Mouse (Mus musculus) large intestine, adult 2 months (tissue): ENCODE results near the gene Sorcs2. TPM values are rescaled to one million over a fixed set of nuclear protein-coding genes. Genes with fewer than 3 reads are reported as not detected.
A peak's percentile ranks its signal among the peaks of the same experiment; 100 is the strongest.

Experiments used
- DNase-seq: peaks from one replicate; pipeline ENCODE4 v3.0.0-alpha.2; 2012; ENCODE audit warnings: low read depth, low spot score
- WGBS: fragments of 180-500 bp; shearing (Covaris S2); methylation state at CpG from one replicate; pipeline ENCODE4 v1.1.7; 2018; 5-methylcytosine and 5-hydroxymethylcytosine counted together
- polyA plus RNA-seq: library from polyadenylated mRNA; depleted of rRNA; stranded (reverse); fragments of >200 nt; gene quantifications from 2 replicates; pipeline ENCODE4 v1.2.3, GENCODE M21; 2012; rRNA removed

Sorcs2 gene
- polyA plus RNA-seq, 1 experiment, result 3.9 TPM

DNA sequence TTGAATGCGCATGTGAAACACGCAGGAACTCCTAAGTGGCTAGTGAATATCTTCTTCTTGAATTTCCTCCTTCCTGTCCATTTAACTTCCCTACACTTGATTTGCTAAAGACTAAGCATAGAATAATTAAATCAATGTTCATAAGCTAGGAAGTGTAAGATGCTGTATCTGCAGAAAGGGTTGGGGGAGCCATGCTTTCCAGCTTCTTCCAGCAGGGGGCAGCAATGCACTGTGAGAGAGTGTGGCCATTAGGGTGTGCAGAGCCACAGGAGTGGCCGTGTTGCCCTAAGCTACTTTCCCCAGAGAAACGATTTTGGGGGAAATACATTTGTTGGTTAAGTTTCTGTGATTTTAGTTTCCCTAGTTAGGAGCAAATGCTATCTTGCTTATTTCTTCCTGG, 416.0 kb downstream of the Sorcs2 start:
- WGBS, result 50% methylated on average over 4 of the region's 4 CpGs
- peak; percentile 38 for DNase-seq

DNA sequence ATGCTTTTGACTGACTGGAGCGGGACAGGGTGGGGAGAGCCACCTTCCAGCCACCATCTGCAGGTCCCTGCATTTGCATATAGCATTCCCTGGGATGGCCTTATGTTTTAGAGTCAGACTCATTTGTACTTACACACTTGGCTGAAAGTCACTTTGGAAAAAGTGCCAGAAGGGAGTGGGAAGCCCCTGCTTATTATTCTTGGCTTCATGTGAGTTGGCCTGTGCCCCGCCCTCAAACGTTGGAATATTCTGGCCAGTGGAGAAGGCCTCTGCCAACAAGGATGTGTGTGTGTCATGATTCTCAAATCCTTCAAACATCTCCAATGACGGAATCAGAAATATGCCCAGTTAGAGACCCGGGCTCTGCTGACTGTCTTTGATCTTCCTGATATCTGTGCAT, 416.6 kb downstream of the Sorcs2 start:
- DNase-seq, result no peak
- WGBS, result 37% methylated on average over 5 of the region's 5 CpGs

DNA sequence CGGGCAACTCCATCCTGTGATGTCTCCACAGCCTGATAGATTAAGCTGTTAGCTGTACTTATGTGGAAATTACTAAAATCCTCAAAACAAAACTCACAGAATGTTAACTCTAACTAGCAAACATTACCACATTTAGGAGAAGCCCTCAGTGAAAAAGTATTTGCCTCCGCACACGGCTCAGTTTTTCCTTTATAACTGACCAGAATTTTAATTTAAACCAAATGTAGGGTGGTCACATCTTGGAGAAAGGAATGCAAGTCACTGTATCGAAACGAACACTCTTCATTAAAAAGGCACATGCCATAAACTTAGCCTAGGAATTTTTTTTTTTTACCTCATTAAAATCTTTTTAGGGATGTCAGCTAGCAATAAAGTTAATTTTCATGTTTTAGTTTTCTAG, 417.4 kb downstream of the Sorcs2 start:
- DNase-seq, result no peak
- WGBS, result 45% methylated on average over 5 of the region's 5 CpGs

DNA sequence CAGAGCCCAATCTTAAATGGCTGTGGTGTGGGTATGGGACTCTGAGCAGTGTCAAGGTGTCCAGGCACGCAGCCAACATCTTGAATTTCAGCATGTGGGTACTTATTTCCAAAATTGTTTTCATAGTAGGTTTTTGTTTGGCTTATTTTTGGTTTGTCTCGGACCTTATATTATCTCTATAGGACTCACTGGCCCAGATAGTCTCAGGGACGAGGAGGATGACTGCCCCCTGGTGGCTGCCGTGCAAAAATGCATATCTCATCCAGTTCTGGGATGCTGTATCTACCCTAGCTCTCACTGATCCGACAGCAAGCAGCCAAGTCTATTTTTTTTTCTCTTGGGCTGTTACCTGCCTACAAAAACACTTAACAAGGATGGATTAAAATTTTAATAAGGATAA, 422.3 kb downstream of the Sorcs2 start:
- 13% methylated on average over 5 of the region's 5 CpGs for WGBS
- peak; percentile 36 for DNase-seq

DNA sequence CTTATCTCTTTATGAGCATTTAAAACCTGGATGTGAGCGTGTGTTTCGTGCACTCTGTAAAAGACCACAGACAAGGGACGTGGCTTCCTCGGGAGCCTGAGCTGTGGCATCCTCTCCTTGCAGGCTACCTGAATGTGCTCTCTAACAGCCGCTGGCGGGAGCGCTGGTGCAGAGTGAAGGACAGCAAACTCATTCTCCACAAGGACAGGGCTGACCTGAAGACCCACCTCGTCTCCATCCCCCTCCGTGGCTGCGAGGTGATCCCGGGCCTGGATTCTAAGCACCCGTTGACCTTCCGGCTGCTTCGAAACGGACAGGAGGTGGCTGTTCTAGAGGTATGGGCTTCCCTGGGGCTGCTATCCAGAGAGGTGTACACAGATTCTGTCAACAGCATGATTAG, 423.7 kb downstream of the Sorcs2 start:
- WGBS, result 73% methylated on average over 15 of the region's 15 CpGs

DNA sequence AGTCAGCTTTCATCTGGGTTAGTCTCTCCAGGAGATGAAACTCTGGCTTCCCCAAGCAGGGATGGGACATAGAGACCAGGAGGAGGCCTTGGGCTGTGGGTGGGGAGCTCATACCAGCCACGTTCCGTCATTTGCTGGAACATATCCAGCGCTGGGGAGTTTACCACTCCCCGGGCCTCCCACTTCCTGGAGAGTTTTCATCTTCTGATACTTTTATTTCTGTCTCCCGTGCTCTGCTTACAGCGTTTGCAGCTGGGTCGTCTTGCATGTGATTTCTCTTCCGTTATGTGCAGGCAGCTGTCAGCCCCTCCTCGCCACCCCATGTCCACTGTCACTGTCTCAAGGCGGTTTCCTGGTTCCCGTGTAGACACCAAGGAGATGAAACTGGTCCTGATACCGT, 424.1 kb downstream of the Sorcs2 start:
- WGBS, result 5% methylated on average over 12 of the region's 12 CpGs
- peak; percentile 58 for DNase-seq

More for the DNA sequence above, 423.7 kb downstream of the Sorcs2 start:
- DNase-seq, result no peak

DNA sequence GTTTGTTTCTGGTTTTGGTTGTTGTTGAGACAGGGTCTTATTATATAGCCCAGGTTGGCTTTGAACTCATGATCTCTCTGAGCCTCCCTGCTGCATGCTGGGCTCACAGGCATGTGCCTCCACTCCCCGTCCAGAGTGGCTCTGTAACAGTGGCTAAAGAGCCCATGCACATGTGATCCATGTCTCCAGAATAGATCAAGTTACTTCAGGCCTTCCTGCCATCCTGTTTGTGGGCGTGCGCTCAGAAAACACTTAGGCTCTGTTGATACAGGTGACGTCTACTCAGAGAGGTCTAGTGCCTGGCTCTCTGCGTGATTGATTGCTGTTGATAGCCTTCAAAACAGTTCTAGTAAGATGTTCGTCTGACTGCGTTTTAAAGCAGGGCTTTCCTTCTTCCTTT, 425.2 kb downstream of the Sorcs2 start:
- no peak for DNase-seq
- 82% methylated on average over 7 of the region's 7 CpGs for WGBS

DNA sequence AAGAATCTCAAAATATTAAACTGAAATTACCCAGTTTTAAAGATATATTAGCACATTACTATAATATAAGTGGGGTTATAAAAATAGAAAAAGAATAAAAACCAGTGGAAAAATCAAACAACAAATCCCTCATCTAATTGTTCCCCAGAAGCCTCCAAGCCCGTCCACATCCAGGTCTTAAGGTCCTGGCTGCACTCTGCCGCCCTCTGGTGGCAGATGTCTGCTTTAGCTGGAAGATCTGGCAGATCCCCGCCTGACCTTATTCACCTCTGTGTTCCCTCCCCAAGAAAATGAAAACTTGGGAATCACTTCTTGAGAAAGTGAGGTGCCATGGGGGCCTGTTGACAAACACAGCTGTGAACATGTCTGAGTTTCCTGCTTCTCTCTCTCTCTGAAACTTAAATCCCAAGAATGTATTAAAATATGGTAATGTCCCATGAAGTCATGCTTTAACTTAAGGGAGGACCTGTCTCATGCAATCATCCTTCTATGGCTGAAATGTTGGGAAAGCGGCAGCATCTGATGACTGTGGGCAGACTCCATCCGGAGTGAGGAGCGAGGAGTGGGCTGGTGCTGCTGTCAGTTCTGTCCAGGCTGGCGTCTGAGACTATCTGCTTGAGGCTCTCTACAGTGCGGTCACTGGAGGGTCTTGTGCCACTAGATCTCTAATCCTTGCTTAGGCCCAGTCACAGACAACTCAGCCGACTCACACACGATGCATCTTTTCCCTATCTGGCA, 425.9 kb downstream of the Sorcs2 start:
- DNase-seq, result peak; percentile 60
- WGBS, result 64% methylated on average over 10 of the region's 10 CpGs

DNA sequence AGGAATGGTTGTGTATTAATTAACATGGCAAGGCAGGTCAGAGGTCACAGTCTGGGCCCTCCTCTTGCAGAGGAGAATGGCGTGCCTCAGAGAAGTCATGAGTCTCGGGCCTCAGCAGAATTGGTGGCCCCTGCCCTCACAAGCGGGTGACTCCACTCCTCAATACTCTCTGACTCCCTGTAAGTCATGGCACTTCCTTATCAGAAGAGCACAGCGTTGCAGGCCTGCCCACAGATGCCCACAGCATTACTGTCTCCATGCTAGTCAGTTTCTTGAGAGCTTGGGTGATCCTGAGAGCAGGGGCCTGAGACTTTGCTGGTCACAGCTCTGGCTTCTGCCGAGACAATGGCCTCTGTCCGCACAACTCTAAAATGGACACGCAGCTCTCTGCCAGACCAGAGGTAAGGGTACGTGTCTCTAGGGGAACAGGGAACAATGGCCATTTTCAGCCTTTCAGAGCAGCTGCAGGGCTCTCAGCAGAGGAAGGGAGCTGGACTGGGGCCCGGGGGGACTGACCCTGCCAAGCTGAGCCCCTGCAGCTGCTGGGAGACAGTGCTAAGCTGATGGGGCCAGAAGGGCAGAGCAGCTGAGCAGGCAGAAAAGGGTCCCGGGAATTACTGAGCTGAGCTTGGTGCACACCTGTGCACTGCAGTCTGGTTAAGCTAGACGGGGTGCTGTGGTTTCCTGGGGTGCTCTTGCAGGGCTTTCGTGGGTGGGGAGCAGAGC, 427.4 kb downstream of the Sorcs2 start:
- DNase-seq, result no peak

DNA sequence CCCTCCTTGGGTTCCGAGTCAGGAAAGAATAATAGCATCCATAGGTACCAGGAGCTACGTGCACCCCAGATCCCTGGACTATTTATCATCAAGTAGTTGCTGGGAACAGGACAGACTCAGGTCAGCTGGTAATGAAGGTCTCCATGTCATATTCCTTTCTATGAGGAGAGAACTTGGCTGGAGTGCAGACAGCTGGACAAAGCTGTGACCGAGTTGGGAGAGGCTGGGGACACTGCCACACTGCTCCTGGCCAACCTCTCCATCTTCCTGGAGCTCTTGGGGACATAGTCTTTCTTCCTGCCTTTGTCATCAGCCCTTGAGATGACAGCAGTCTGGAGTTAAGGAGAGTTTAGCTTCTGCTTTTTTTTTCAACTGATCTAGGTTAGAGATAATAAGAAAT, 428.1 kb downstream of the Sorcs2 start:
- no peak for DNase-seq
- 55% methylated on average over 3 of the region's 3 CpGs for WGBS

More for the DNA sequence above, 427.4 kb downstream of the Sorcs2 start:
- 68% methylated on average over 12 of the region's 12 CpGs for WGBS

Other genes starting within 250 kb of the Sorcs2 start
- 0.05 TPM in 1 of 2 replicates, not detected in the other for gene Psapl1, start 194.1 kb downstream of the Sorcs2 start, polyA plus RNA-seq
- gene Grpel1, start 66.9 kb upstream of the Sorcs2 start, polyA plus RNA-seq, result 15.0 and 17.6 TPM in 2 replicates
- 7.6 and 9.9 TPM in 2 replicates for gene Tada2b, start 86.1 kb upstream of the Sorcs2 start, polyA plus RNA-seq
- gene Ccdc96, start 86.4 kb upstream of the Sorcs2 start, polyA plus RNA-seq, result 0.09 and 0.15 TPM in 2 replicates
- gene Tbc1d14, start 195.1 kb upstream of the Sorcs2 start, polyA plus RNA-seq, result 30.0 and 38.9 TPM in 2 replicates